Mouse (Mus musculus) heart, adult 2 months (tissue): ENCODE measurements at regions not wholly inside any gene's neighbourhood (a gene's known extent, or its start where the extent isn't known, plus 50 kb on each side); places are given as distances from the start of the nearest gene placed in this dataset.

Source experiments
- DNase-seq, 2 experiments: peaks; one replicate each; pipeline ENCODE4 v3.0.0; 2021
- H3K27ac ChIP-seq: fragments of 200-600 bp; 2 replicates; pipeline ENCODE4 v1.8.1; 2022
- H3K27me3 ChIP-seq: fragments of 200-500 bp; 2 replicates; pipeline ENCODE4 v1.6.1; 2012; ENCODE audit warnings: mild to moderate bottlenecking, low read length, inconsistent platforms, mixed read lengths; ENCODE audit not compliant: control insufficient read depth, insufficient read depth
- H3K36me3 ChIP-seq: fragments of 200-500 bp; 2 replicates; pipeline ENCODE4 v1.6.1; 2012; ENCODE audit warnings: low read length, inconsistent platforms; ENCODE audit not compliant: control insufficient read depth, insufficient read depth
- H3K4me1 ChIP-seq: fragments of 200-500 bp; 2 replicates; pipeline ENCODE4 v1.6.1; 2011; ENCODE audit warnings: low read length; ENCODE audit not compliant: control insufficient read depth, insufficient read depth
- H3K4me3 ChIP-seq: fragments of 200-600 bp; 2 replicates; pipeline ENCODE4 v1.8.1; 2022
- H3K79me2 ChIP-seq: fragments of 200-500 bp; replicated peaks from 2 replicates; pipeline ENCODE4 v1.6.1; 2012; ENCODE audit warnings: mild to moderate bottlenecking, inconsistent platforms, low read length, moderate library complexity, mixed read lengths; ENCODE audit not compliant: control insufficient read depth, insufficient read depth
- H3K9ac ChIP-seq: fragments of 200-500 bp; 2 replicates; pipeline ENCODE4 v1.6.1; 2012; ENCODE audit warnings: low read depth, mild to moderate bottlenecking, control low read depth, inconsistent platforms, low read length, mixed read lengths
- CTCF ChIP-seq: fragments of 200-600 bp; IDR thresholded peaks from 2 replicates; pipeline ENCODE4 v1.8.1; 2022; ENCODE audit warnings: antibody characterized with exemption, mild to moderate bottlenecking, moderate library complexity
- EP300 ChIP-seq: fragments of 200-500 bp; IDR thresholded peaks from 2 replicates; pipeline ENCODE4 v1.6.1; 2011; ENCODE audit warnings: low read depth, low read length, control low read depth; ENCODE audit not compliant: insufficient read depth
- POLR2A ChIP-seq: fragments of 200-500 bp; IDR thresholded peaks from 2 replicates; pipeline ENCODE4 v1.6.1; 2011; ENCODE audit warnings: mild to moderate bottlenecking, low read depth, low read length, control low read depth; ENCODE audit not compliant: insufficient read depth
- WGBS: fragments of 180-500 bp; shearing (Covaris S2); methylation state at CpG from one replicate; pipeline ENCODE4 v1.1.7; 2018; 5-methylcytosine and 5-hydroxymethylcytosine counted together
- intact Hi-C: fragments of 180-260 bp; cut with DNase I; formaldehyde crosslinking; loops from one replicate; pipeline ENCODE4 v1.15.1; 2025

DNA sequence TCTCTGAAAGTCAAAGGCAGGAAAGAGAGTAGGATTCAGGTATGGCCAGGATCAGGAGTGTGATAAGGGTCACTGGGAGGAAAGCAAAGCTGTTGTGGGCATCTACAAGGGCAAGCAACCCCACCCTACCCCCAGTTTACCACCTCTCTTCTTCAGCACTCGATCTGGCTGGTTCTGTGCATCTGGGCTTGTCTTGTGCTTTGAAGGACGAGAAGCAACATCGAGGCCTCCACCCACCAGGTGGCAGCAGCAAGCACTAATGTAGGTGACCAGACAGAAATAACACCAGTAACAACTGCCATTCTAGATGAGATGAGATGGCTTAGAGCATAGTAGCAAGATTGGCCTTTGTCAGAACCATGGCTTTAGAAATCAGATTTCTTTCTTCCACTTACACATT is 507.2 kb upstream of the Sox11 start:
- Histone ChIP-seq H3K4me3 (no peak overlapping the region), H3K27me3 (no peaks in the 10 kb centered on the region), H3K9ac (no peak overlapping the region), H3K36me3 (no peaks in the 10 kb centered on the region), H3K4me1 (no peaks in the 10 kb centered on the region), H3K79me2 (no peaks in the 10 kb centered on the region), H3K27ac (no peak overlapping the region)
- WGBS = 91% methylated on average over 3 of the region's 3 CpGs
- TF ChIP-seq POLR2A (no peak), EP300 (no peak), CTCF (peak; percentile 39)
- intact Hi-C loops = no loop called here
- DNase-seq = no peak

DNA sequence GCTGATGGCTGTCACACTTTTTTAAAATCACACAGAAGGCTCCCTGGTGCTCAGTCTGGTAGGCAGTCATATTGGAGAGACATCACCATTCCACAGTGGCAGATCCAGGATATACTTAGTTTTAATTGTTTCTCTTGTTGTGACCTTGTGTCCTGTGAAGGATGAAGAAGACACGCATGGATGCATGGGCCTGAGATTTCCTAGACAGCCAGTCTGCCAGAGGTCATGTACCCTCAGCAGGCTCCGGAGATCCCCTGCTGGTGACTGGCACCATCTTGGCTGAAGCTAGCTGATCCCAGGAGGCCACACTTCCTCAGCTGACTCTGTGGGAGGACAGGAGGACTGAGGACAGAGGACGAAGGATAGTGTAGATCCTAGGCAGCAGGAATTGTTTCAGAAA is 506.7 kb upstream of the Sox11 start:
- Histone ChIP-seq H3K9ac (no peak overlapping the region), H3K4me1 (no peaks in the 10 kb centered on the region), H3K4me3 (no peak overlapping the region), H3K79me2 (no peaks in the 10 kb centered on the region), H3K27me3 (no peaks in the 10 kb centered on the region), H3K36me3 (no peaks in the 10 kb centered on the region), H3K27ac (no peak overlapping the region)
- TF ChIP-seq EP300 = no peak
- TF ChIP-seq CTCF = no peak
- TF ChIP-seq POLR2A = no peak
- intact Hi-C loops = no loop called here
- 51% methylated on average over 3 of the region's 3 CpGs for WGBS
- DNase-seq = no peak

DNA sequence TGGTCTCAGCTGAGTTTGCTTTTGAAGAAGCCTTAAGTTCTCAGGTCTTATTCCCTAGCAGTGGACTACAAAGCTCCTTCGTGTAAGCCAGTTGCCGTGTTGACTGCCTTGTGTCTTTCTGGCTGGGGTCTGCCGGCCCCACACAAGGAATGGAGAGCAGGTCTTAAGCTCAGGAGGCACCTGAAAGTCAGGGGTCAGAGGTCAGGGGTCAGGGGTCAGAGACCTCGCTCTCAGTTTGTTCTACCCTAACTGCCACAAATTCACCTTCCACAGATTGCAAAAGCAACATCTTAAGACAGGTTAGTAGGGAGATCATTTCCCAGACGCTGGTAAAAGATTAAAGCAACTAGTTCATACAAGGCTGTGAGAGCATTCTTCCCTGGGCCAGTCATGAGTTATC is 505.8 kb upstream of the Sox11 start:
- no peak overlapping the region for H3K27ac ChIP-seq

DNA sequence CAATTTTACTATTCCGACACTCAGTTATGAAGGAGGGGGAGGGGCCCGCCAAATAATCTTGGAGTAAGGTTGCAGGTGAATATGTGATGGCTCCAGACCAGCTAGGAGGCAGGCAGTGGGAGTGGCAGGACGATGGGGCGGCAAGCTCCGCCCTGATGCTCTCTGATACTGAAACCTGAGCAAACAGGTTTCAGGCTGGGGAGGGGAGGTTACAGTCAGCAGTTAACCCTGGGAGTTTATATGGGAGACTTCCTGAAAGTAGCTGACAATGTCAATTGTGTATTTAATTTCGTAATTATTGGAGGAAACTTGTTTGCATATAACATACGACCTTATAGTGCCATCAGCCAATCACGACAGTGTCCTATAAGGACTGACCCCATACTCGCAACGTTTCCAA is 505.0 kb upstream of the Sox11 start:
- DNase-seq = no peak
- no peak for TF ChIP-seq EP300
- TF ChIP-seq POLR2A = no peak
- TF ChIP-seq CTCF = no peak
- H3K27ac ChIP-seq = no peak overlapping the region
- H3K36me3 ChIP-seq = no peaks in the 10 kb centered on the region
- 68% methylated on average over 10 of the region's 10 CpGs for WGBS
- H3K79me2 ChIP-seq = no peaks in the 10 kb centered on the region
- H3K9ac ChIP-seq = no peak overlapping the region
- H3K4me1 ChIP-seq = no peaks in the 10 kb centered on the region
- no peaks in the 10 kb centered on the region for H3K27me3 ChIP-seq
- intact Hi-C loops = no loop called here
- no peak overlapping the region for H3K4me3 ChIP-seq

More for the DNA sequence above, 505.8 kb upstream of the Sox11 start:
- Histone ChIP-seq H3K4me3 (no peak overlapping the region), H3K9ac (no peak overlapping the region), H3K36me3 (no peaks in the 10 kb centered on the region), H3K79me2 (no peaks in the 10 kb centered on the region), H3K4me1 (no peaks in the 10 kb centered on the region), H3K27me3 (no peaks in the 10 kb centered on the region)
- no peak for DNase-seq
- intact Hi-C loops = no loop called here
- 80% methylated on average over 5 of the region's 5 CpGs for WGBS
- TF ChIP-seq EP300 = no peak
- no peak for TF ChIP-seq CTCF

DNA sequence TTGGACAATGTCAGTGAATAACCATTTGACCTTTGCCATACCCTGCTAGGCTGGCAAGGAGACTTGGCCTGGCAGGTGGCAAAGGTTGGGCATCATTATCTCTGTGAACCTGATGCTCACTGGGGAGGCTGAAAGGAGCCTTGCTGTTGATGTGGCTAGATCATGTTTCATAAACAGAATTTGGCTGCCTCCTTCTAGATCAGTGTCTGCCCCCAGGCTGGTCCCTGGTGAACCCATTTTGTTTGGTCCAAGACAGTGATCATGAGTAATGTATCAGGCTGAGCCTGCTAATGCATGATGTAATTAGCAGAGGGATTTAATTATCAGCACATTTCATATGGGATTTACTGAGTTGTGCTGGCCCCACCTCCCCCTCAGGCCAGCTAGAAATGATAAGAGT is 502.6 kb upstream of the Sox11 start:
- H3K36me3 ChIP-seq = no peaks in the 10 kb centered on the region
- H3K4me1 ChIP-seq = no peaks in the 10 kb centered on the region
- no peaks in the 10 kb centered on the region for H3K79me2 ChIP-seq
- intact Hi-C loops = no loop called here
- H3K27ac ChIP-seq = no peak overlapping the region
- no peak for TF ChIP-seq EP300
- no peak for TF ChIP-seq POLR2A
- TF ChIP-seq CTCF = no peak
- H3K9ac ChIP-seq = no peak overlapping the region
- DNase-seq = no peak
- H3K27me3 ChIP-seq = no peaks in the 10 kb centered on the region
- no peak overlapping the region for H3K4me3 ChIP-seq

DNA sequence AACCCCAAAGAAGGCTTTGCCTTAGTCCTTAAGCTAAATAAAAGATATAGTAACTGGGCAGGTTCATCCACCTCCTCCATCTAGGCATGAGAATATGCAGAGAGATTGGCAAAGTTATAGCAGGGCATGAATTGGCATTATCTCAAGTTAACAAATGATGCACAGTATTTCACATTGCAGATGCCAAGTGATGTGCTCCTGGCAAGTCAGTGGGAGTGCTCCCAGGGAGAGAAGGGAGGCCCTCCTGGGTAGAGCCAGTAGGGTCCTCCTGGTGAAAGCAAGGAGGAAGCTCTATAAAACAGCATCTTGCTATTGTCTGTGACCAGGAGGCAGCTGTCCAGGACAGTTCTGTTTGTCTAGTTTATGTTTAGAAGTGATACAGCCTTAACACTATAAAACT is 496.6 kb upstream of the Sox11 start:
- H3K79me2 ChIP-seq = no peaks in the 10 kb centered on the region
- H3K36me3 ChIP-seq = no peaks in the 10 kb centered on the region
- DNase-seq = no peak
- H3K4me1 ChIP-seq = no peaks in the 10 kb centered on the region
- H3K27ac ChIP-seq = no peak overlapping the region
- no peak overlapping the region for H3K9ac ChIP-seq
- no peak overlapping the region for H3K4me3 ChIP-seq
- H3K27me3 ChIP-seq = no peaks in the 10 kb centered on the region
- TF ChIP-seq CTCF = no peak
- no peak for TF ChIP-seq EP300
- TF ChIP-seq POLR2A = no peak
- intact Hi-C loops = no loop called here
